Mouse (Mus musculus): ENCODE data around the gene Neurod4. TPM values are rescaled to one million over a fixed set of nuclear protein-coding genes. Genes with fewer than 3 reads are reported as not detected.

Gene Neurod4
- polyA plus RNA-seq, 1 experiment from 2014 or later, result not detected

- Histone ChIP-seq H3K4me1 (replicated peaks) (no peaks in the 10 kb centered on the region), H3K4me3 (replicated peaks) (no peak overlapping the region), H3K9ac (no peak overlapping the region), H3K27ac (no peak overlapping the region), H3K36me3 (no peaks in the 10 kb centered on the region), H3K9me3 (replicated peaks) (no peaks in the 10 kb centered on the region), H3K27me3 (no peaks in the 10 kb centered on the region), H3K4me2 (no peak overlapping the region)
- DNase-seq (no peak), ATAC-seq (ENCODE audit: low read depth) (no peak)
- 15% methylated on average over 3 of the region's 3 CpGs for WGBS (ENCODE audit: insufficient replicate concordance)
Measured at GRCm38 (mm10) chr10:130293741-130294408, 13.8 kb upstream of the Neurod4 start.

GRCm38 (mm10) chr10:130288007-130288406, 8.0 kb upstream of the Neurod4 start:
- Histone ChIP-seq H3K27me3 (no peaks in the 10 kb centered on the region), H3K36me3 (no peaks in the 10 kb centered on the region), H3K4me3 (replicated peaks) (no peak overlapping the region), H3K4me1 (replicated peaks) (no peaks in the 10 kb centered on the region), H3K4me2 (no peak overlapping the region), H3K9me3 (replicated peaks) (no peaks in the 10 kb centered on the region), H3K9ac (no peak overlapping the region), H3K27ac (no peak overlapping the region)
- WGBS (ENCODE audit: insufficient replicate concordance), result 52% methylated on average over 3 of the region's 3 CpGs
- no peak for DNase-seq
- no peak for ATAC-seq (ENCODE audit: low read depth)

GRCm38 (mm10) chr10:130287201-130287600, 7.2 kb upstream of the Neurod4 start:
- no peak for DNase-seq
- no peak overlapping the region for H3K4me2 ChIP-seq
- no peak overlapping the region for H3K27ac ChIP-seq
- H3K9ac ChIP-seq, result no peak overlapping the region
- H3K36me3 ChIP-seq, result no peaks in the 10 kb centered on the region
- no peak for ATAC-seq (ENCODE audit: low read depth)
- H3K4me1 ChIP-seq (replicated peaks), result no peaks in the 10 kb centered on the region
- WGBS (ENCODE audit: insufficient replicate concordance), result 41% methylated on average over 1 of the region's 1 CpGs
- H3K4me3 ChIP-seq (replicated peaks), result no peak overlapping the region
- no peaks in the 10 kb centered on the region for H3K9me3 ChIP-seq (replicated peaks)
- no peaks in the 10 kb centered on the region for H3K27me3 ChIP-seq

GRCm38 (mm10) chr10:130281982-130282449, 2.0 kb upstream of the Neurod4 start:
- WGBS (ENCODE audit: insufficient replicate concordance), result 20% methylated on average over 1 of the region's 1 CpGs
- H3K9ac ChIP-seq, result no peak overlapping the region
- no peak overlapping the region for H3K27ac ChIP-seq
- no peak overlapping the region for H3K4me2 ChIP-seq
- H3K27me3 ChIP-seq, result no peaks in the 10 kb centered on the region
- H3K4me3 ChIP-seq (replicated peaks), result no peak overlapping the region
- DNase-seq (no peak), ATAC-seq (ENCODE audit: low read depth) (no peak)
- no peaks in the 10 kb centered on the region for H3K4me1 ChIP-seq (replicated peaks)
- no peaks in the 10 kb centered on the region for H3K36me3 ChIP-seq
- no peaks in the 10 kb centered on the region for H3K9me3 ChIP-seq (replicated peaks)

GRCm38 (mm10) chr10:130276496-130276895, 3.5 kb downstream of the Neurod4 start:
- no peak overlapping the region for H3K27ac ChIP-seq
- no peak for ATAC-seq (ENCODE audit: low read depth)
- H3K4me1 ChIP-seq (replicated peaks), result no peaks in the 10 kb centered on the region
- H3K9ac ChIP-seq, result no peak overlapping the region
- H3K9me3 ChIP-seq (replicated peaks), result no peaks in the 10 kb centered on the region
- no peak overlapping the region for H3K4me2 ChIP-seq
- no peak for DNase-seq
- 57% methylated on average over 2 of the region's 2 CpGs for WGBS (ENCODE audit: insufficient replicate concordance)
- H3K36me3 ChIP-seq, result no peaks in the 10 kb centered on the region
- H3K4me3 ChIP-seq (replicated peaks), result no peak overlapping the region
- H3K27me3 ChIP-seq, result no peaks in the 10 kb centered on the region

GRCm38 (mm10) chr10:130275759-130276158, 4.3 kb downstream of the Neurod4 start:
- 46% methylated on average over 2 of the region's 2 CpGs for WGBS (ENCODE audit: insufficient replicate concordance)
- Histone ChIP-seq H3K4me1 (replicated peaks) (no peaks in the 10 kb centered on the region), H3K4me3 (replicated peaks) (no peak overlapping the region), H3K27me3 (no peaks in the 10 kb centered on the region), H3K9ac (no peak overlapping the region), H3K4me2 (no peak overlapping the region), H3K27ac (no peak overlapping the region), H3K36me3 (no peaks in the 10 kb centered on the region), H3K9me3 (replicated peaks) (no peaks in the 10 kb centered on the region)
- ATAC-seq (ENCODE audit: low read depth), result no peak
- no peak for DNase-seq

- H3K9me3 ChIP-seq (replicated peaks), result no peaks in the 10 kb centered on the region
- DNase-seq, result no peak
- no peak for ATAC-seq (ENCODE audit: low read depth)
- H3K27me3 ChIP-seq, result no peaks in the 10 kb centered on the region
- H3K9ac ChIP-seq, result no peak overlapping the region
- no peaks in the 10 kb centered on the region for H3K4me1 ChIP-seq (replicated peaks)
- no peaks in the 10 kb centered on the region for H3K36me3 ChIP-seq
- no peak overlapping the region for H3K4me2 ChIP-seq
- WGBS (ENCODE audit: insufficient replicate concordance), result 48% methylated on average over 4 of the region's 4 CpGs
- H3K27ac ChIP-seq, result no peak overlapping the region
- H3K4me3 ChIP-seq (replicated peaks), result no peak overlapping the region
Measured at GRCm38 (mm10) chr10:130263203-130263602, 16.8 kb downstream of the Neurod4 start.

- Histone ChIP-seq H3K36me3 (no peaks in the 10 kb centered on the region), H3K4me3 (replicated peaks) (no peak overlapping the region), H3K9ac (no peak overlapping the region), H3K4me2 (no peak overlapping the region), H3K27me3 (no peaks in the 10 kb centered on the region), H3K9me3 (replicated peaks) (no peaks in the 10 kb centered on the region), H3K4me1 (replicated peaks) (no peaks in the 10 kb centered on the region), H3K27ac (no peak overlapping the region)
- ATAC-seq (ENCODE audit: low read depth) (no peak), DNase-seq (no peak)
- WGBS (ENCODE audit: insufficient replicate concordance), result 62% methylated on average over 1 of the region's 1 CpGs
Measured at GRCm38 (mm10) chr10:130259483-130259882, 20.6 kb downstream of the Neurod4 start.

GRCm38 (mm10) chr10:130244271-130244670, 35.8 kb downstream of the Neurod4 start:
- 18% methylated on average over 2 of the region's 2 CpGs for WGBS (ENCODE audit: insufficient replicate concordance)
- Histone ChIP-seq H3K9ac (no peak overlapping the region), H3K27ac (no peak overlapping the region), H3K36me3 (no peaks in the 10 kb centered on the region), H3K4me3 (replicated peaks) (no peak overlapping the region), H3K9me3 (replicated peaks) (no peaks in the 10 kb centered on the region), H3K27me3 (no peaks in the 10 kb centered on the region), H3K4me1 (replicated peaks) (no peaks in the 10 kb centered on the region), H3K4me2 (no peak overlapping the region)
- ATAC-seq (ENCODE audit: low read depth) (no peak), DNase-seq (no peak)

GRCm38 (mm10) chr10:130238318-130239209, 41.5 kb downstream of the Neurod4 start:
- Histone ChIP-seq H3K4me3 (replicated peaks) (no peak overlapping the region), H3K9me3 (replicated peaks) (no peaks in the 10 kb centered on the region), H3K27ac (no peak overlapping the region), H3K4me1 (replicated peaks) (no peaks in the 10 kb centered on the region), H3K36me3 (no peaks in the 10 kb centered on the region), H3K9ac (no peak overlapping the region), H3K27me3 (no peaks in the 10 kb centered on the region), H3K4me2 (no peak overlapping the region)
- ATAC-seq (ENCODE audit: low read depth) (no peak), DNase-seq (no peak)
- 39% methylated on average over 2 of the region's 2 CpGs for WGBS (ENCODE audit: insufficient replicate concordance)

GRCm38 (mm10) chr10:130234576-130234975, 45.5 kb downstream of the Neurod4 start:
- H3K27me3 ChIP-seq, result no peaks in the 10 kb centered on the region
- H3K36me3 ChIP-seq, result no peaks in the 10 kb centered on the region
- H3K9ac ChIP-seq, result no peak overlapping the region
- no peaks in the 10 kb centered on the region for H3K4me1 ChIP-seq (replicated peaks)
- H3K27ac ChIP-seq, result no peak overlapping the region
- DNase-seq, result no peak
- no peak for ATAC-seq (ENCODE audit: low read depth)
- no peak overlapping the region for H3K4me3 ChIP-seq (replicated peaks)
- 20% methylated on average over 1 of the region's 1 CpGs for WGBS (ENCODE audit: insufficient replicate concordance)
- H3K9me3 ChIP-seq (replicated peaks), result no peaks in the 10 kb centered on the region
- no peak overlapping the region for H3K4me2 ChIP-seq
